Mouse (Mus musculus) adrenal gland, postnatal 4 days (tissue): ENCODE data around the gene Cfl1. TPM values are rescaled to one million over a fixed set of nuclear protein-coding genes. Genes with fewer than 3 reads are reported as not detected.
"Not testable (repeated sequence)": the region's sequence is repeated elsewhere in the genome, so short reads cannot be mapped to it uniquely, and the experiment has no call there.

Experiments used
- DNase-seq, 2 experiments: peaks; one replicate each; pipeline ENCODE4 v3.0.0; 2021 to 2022; ENCODE audit warnings: low spot score in 2 of 2, mixed read lengths in 2 of 2
- total RNA-seq, 2 experiments: library from RNA; stranded (reverse); gene quantifications; 2 replicates each; pipeline ENCODE4 v1.2.3; 2021

The Cfl1 gene
- total RNA-seq, 2 experiments from 2014 or later, result 789 to 859 TPM

DNA sequence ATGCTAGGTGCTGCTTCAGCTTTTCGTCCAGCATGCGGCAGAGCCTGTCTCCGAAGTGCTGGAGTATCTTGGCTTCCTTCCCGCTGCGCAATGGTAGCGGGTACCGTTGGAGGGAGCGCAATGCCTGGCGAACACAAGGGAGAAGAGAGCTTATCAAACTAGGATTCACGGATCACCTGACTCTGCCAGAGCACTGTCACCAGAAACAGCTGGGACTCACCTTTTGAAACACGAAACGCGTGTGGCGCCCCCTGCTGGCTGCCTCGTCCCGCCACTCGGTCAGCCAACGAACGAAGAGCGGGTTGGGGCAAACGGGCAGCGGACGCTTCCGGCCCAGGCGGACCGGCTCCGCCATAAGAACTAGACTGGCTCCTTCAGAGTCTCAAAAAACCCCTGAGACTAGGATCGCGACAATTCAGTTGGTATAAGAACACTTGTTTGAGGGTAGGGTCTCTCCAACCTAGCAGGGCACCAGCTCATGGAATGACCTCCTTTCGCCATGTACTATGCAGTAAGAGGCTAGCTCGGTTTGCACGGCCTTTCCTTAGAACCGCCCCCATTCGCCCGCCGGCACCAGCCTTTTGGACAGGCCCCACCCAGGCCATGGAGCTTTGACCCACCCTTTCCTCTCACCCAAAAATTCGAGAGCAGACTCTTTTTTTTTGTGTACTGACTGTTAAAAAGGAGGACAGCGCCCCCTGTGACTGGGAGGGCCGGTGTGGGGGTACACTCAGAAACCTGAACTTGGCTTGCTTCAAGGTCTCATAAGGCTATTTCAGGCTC, 2.3 kb upstream of the Cfl1 start, which contains the start of gene Mus81:
Mus81 (minus strand) TSS at position 635 of the 783 bp plus-strand sequence.
- DNase-seq, result peak; percentile 92 to 96

DNA sequence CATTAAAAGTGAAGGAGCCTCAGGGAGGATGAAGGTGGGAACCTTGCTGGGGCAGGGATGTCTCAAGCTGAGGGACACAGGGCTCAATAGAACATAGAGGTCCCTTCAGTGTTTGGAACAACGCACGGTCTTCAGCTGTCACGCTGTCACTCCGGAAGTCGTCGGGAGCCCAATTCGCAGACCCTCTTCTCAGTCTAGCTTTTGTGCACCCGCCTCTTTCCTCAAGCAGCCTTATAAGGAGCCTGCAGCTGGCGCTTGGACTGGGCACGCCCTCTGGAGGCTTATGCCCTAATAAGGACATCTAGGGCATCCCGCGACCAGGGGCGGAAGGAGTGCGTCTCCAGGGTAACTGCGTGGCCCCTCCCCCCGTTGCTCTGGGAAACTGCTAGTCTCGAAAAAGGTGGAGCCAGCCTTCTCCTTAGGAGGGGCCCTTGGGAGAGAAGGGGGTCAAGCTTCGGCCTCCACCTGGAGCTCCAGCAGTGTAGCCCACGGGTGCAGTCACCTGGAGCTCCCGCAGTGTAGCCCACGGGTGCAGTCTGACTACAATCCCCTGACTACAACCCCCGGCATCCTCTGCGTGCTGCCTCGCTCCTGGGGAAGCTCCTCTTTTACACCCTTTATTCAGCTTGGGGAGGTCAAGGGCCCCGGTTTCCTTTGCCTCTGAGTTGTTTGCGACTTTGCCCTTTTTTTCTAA, 1.2 kb upstream of the Cfl1 start:
- peak; percentile 89 to 94 for DNase-seq

DNA sequence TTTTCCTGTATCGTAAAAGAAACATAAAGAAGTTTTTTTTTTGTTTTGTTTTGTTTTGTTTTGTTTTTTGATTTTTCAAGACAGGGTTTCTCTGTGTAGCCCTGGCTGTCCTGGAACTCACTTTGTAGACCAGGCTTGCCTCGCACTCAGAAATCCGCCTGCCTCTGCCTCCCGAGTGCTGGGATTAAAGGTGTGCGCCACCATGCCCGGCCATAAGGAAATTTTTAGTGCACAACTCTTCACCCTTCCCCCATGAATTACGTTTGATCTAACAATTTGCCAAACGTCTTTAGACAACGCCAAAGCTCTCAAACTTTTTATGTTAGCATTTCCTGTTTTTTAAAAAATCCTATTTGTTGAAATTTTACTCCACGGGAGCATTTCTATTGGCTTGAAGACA, 534 bp upstream of the Cfl1 start:
- DNase-seq, result not testable (repeated sequence)

DNA sequence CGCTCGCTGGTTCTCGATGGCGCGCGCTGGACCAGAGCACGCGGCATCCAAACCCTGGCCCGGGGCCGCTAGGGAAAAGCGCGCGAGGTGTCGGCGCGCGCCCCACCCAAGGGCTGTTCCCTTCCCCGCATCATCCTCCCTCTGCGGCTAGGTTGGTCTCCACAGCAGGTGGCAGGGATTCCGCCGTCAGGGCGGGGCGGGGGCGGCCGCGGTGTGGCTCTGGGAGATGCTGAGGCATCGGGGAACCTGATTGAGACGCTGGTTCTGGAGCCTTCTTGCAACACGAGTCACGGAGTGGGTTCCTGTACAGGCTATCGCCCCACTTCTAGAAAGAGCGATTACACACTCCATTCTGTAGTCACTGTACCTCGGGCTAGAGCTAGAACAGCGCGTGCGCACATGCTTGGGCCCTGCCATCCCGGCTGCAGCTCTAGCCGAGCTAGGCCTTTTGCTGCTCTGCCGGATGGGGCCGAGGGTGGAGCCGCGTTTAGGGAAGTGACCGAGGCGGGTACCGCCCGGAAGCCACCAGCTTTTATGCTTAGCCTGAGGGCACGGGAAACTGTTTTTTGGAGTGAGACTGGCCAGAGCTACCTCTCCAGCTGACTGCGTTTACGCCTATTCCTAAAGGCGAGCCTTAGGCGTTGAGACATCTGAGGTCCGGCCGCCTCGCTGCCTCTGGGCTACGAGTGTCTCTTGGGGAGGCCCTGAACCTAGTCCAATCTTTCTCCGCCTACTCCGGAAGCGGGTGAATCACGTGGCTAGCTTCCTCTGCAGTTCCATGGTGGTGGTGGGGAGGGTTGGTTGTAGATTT, 848 bp downstream of the Cfl1 start:
- peak; percentile 59 to 79 for DNase-seq

DNA sequence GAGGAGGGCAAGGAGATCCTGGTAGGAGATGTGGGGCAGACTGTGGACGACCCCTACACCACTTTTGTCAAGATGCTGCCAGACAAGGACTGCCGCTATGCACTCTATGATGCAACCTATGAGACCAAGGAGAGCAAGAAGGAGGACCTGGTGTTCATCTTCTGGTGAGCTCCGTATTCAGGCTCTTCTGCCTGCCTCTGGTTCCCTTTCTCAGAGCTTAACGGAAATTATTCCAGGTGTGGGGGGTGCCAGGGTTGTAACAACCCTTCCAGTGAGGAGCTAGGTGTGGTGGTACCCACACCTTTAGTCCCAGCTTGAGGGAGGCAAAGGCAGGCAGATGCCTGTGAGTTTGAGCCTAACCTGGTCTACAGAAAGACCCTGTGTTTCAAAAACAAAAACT, 2.4 kb downstream of the Cfl1 start:
- DNase-seq, result no peak

DNA sequence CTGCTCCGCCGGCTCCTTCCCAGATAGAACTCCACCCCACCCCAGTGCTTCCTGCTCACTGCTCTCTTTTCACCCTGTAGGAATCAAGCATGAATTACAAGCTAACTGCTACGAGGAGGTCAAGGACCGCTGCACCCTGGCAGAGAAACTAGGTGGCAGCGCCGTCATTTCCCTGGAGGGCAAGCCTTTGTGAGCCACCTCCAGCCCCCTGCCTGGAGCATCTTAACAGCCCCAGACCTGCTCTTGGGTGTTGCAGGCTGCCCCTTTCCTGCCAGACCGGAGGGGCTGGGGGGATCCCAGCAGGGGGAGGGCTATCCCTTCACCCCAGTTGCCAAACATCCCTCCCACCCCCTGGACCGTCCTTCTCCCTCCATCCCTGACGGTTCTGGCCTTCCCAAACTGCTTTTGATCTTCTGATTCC, 3.1 kb downstream of the Cfl1 start:
- DNase-seq, result not testable (repeated sequence)

DNA sequence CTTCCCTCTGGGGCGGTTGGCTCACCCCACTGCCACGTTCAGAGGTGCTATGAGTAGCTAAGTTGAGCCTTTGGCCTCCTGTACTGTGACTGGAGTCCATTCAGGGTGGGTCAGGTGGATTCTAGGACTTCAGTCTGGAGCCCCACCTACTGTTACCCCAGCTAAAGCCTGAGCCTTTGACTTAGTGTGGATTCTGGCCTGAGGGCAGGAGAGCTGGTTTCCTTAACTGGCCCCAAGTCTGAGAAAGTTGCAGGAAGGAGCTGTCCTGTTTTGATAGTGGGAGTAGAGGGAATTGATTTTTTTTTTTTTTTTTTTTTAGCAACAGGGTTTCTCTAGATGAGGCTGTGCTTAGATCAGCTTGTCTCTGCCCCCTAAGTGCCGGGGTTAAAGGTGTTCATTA, 4.1 kb downstream of the Cfl1 start:
- DNase-seq, result no peak

DNA sequence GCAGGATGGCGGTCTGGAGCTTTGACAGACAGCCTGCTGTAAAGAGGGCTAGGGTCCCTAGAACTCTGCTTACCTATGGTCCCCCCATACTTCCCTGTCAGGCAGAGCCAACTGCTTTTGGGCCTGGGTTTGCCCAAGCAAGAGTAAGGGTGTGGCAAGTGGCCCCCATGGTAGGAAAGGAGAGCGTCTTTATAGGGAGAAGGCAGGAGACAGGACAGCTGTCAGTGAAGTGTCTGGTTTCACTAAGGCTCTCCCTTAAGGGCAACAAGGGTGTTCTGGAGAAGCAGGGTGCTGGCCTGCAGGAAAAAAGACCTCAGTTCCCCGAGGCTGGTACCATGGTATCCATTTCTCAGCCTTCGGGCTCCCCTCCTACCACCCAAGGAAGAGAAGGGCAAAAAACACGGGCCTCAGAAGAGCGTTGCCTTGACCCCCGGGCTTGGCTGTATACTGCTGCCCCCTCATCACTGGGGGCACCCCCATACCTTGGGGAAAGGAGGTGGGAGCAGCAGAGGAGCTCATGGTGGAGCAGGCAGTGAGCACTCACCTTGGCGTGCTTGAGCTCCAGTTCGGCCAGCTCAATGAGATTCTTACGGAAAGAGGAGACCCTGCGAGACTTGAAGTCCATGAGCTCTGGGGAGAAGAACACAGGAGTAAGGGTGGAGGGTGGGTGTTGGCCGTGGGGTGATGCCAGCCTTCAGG, 5.2 kb downstream of the Cfl1 start:
- DNase-seq, result no peak

DNA sequence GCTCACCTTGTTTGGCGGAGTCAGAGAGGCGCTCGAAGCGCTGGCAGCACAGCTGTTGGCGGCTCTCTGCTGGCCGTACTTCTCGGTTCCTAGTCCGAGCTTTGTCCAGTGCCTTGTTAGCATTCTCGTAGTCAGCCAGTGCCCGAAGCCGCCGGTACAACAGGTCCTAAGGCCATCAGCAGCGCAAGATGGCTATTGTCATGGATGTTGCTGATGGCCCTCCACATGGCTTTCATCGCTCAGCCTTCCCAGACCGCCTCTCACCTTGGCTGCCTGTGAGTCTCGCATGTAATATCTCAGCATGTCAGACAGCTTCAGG, 5.8 kb downstream of the Cfl1 start:
- DNase-seq, result no peak

DNA sequence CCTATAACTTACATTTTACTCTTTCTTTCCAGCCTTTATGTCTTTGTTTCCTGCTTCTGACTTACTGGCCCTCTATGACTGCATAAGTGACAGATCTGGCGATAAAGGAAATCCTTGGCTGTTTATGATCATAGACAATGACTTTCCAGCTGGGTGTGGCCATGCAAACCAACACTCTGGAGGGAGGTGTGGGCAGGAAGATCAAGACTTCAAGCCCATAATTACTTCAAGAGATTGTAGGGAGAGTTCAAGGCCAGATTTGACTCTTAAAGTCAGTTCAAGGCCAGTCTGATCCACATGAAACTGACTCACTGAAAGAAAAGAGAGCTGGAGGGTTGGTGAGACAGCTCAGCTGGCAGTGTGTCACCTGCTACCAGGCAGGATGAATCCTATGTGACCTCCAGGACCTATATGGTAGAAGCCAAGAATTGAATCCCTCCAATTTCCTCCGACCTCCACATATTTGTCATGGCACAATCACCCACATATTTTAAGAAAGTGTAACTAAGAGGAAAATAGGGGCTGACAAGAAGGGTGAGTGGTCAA, 10.1 kb downstream of the Cfl1 start:
- DNase-seq, result no peak

DNA sequence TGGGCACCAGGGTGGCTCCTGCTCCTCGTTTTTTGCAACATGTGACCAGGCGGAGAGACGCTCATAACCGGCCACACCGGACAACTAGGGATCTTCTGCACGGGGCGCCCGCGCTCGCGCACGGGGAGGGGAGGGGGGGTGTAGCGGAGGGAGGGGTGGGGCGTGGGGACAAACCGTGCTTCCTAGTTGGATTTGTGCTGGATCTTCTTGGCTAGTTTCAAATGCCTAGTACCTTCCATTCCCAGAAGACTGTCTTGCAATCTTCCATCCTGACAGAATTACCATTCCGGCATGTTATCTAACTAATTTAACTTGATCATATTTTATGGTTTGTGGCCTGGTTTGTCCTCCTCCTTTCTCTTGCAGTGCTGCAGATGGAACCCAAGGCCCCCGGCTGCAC, 13.4 kb downstream of the Cfl1 start, which contains the start of gene 1700020D05Rik:
1700020D05Rik (minus strand) TSS at position 101 of the 400 bp plus-strand sequence.
- no peak for DNase-seq

DNA sequence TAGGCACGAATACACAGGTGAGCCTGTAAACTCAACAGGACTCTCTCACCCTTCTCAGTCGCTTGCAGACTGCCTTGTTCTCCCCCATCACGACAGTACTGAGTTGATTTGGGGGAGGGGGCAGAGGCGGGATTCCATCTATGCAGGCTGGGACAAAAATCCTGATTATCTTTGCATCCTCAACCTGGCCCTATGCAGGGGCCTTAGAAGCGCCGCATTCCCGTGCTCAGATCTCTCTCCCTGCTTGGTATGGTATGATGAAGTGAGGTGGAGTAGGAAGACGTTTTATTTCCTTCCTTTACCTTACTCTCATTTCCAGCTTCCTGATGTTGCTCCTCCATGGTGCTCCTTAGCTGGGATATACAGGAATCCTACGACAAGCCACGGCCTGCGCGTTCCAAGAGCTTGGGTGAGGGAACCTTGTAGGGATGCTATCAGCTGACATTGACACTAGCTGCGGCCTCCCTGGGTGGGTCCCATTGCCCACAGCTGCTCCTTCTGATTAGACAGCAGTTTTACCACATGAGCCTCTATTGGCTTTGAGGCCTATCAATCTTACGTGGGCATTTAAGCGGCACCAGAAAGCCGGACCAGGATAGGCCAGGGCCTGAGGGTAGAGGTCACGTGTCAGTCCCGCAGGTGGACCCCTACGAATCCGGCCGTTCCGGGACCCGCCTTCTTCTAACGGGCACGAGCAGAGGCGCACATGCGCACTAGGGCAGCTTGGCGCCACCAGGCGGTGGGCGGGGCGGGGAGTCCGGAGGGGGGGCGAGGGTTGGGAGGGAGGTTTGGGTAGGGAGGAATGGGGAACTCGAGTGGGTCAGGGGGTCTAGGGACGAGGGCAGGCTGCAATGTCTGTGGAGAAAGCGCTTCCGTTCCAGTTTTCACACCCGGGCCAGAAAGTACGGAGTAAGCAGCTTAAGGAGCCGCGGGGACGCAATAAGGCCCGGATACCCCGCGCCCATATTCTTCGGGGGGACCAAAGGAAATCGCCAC, 20.1 kb downstream of the Cfl1 start, which contains the start of gene Snx32:
Snx32 (minus strand) TSS at position 508 of the 996 bp plus-strand sequence.
- peak; percentile 91 to 98 for DNase-seq

DNA sequence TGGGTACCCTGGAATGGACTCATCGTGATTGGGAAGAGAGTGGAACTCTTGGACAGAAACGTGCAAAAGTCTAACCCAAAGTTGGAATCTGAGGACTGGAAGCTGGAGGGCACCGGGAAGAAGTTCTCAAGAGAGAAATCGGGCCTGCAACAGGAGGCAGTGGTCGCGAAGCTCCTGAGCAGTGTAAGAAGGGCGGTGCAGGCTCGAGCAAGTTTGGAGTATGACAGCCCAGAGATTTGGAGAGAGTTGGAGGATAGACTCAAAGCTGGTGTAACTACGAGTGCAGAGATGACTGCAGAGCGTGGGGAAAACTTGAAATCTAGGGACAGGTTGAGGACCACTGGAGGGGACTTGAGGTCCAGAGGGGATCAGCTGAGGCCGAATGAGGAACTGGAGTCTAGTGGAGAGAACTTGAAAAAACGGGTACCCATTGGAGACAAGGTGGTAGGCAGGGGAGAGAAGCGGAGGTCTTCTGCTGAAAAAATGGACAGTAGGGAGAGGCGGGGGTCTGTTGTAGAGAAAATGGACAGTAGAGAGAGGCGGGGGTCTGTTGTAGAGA, 20.9 kb downstream of the Cfl1 start:
- DNase-seq, result no peak

DNA sequence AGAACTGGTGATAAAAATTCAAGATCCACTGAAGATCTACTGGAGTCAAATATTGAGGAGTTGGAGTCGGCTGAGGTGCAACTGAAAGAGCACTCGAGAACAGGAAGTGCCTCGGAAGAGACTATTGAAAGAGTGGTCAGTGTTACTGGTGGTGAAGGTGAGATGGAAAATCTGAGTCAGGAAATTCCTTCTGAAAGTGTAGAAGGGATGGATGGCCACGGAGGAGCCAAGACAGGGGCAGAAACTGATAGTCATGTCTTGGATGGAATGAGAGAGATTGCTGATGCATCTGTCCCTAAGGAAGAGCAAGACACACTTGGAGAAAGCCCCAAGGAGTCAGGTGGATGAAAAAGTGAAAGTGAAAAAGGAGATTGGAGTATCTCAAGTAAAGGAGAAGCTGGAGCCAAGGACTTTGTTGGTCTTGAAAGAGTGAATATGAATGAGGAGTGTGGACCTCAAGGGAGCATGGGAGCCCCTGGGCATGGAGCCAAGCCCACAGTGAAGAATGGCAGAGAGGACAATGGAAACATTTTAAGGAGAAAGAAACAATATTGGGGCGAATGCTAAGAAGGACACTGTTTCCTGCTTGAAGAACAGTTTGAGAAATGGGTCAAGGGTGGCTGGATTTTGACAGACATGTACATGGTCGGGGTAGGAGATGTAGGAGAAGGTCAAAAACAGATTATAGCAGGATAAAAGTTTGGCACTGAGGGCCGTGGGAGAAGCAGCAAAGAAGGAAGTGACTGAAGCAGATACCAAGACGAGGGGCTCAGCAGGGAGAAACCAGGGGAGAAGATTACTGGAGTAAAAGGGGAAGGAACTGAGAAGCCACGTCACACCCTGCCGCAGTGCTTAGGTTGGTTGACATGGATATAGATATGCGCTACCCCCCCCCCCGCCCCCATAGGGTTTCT, 22.1 kb downstream of the Cfl1 start:
- no peak for DNase-seq

DNA sequence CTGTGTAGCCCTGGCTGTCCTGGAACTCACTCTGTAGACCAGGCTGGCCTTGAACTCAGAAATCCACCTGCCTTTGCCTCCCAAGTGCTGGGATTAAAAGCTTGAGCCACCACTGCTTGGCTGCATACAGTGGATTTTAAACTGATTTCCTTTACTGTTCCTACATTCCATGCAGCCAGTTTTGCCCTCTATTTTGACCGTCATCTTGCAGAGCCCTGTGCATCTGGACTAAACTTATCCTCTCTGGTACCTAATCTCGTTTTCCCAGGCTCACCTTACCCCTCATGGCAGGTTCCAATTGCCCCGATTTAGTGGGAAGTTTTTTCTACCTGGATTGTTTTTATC, 22.7 kb downstream of the Cfl1 start:
- DNase-seq, result no peak

DNA sequence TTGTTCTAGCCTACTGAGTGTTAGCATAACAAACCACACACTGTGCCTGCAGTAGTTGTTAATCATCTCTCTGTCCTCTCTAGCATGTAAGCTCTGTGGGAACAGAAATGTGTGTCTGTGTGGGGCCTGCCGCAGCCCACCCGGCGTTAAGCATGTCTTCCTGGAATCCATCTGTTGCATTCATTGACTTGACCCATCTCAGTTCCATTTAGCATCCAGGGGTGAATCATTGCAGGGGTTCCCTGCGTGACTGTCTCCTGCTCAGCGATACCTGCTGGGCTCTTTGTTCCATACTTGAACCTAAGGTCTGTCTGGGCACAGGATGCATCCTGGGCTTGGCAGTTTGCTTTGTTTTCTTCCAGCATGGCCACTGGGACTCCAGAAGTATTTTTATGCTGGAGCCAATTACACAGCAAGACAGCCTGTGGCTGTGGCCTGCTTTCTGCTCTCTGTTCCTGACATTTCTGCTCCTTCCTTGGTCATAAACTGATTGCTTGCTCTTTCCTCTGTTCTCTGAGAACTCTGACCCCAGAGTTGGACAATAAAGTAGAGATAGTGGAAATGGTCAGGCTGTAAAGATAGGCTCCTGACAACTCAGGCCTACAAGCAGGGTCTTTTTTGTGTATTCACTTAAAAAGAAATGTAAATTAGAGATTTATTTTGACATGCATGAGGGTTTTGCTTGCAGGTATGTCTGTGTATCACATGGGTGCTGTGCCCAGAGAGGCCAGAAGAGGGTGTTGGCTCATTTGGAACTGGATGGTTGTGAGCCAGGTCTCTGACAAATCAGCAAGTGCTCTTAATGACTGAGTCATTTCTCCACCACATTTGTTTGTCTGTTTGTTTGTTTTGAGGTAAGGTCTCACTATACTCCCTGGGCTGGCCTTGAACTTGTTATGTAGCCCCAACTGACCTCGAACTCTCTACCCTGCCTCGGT, 25.9 kb downstream of the Cfl1 start:
- DNase-seq, result no peak

DNA sequence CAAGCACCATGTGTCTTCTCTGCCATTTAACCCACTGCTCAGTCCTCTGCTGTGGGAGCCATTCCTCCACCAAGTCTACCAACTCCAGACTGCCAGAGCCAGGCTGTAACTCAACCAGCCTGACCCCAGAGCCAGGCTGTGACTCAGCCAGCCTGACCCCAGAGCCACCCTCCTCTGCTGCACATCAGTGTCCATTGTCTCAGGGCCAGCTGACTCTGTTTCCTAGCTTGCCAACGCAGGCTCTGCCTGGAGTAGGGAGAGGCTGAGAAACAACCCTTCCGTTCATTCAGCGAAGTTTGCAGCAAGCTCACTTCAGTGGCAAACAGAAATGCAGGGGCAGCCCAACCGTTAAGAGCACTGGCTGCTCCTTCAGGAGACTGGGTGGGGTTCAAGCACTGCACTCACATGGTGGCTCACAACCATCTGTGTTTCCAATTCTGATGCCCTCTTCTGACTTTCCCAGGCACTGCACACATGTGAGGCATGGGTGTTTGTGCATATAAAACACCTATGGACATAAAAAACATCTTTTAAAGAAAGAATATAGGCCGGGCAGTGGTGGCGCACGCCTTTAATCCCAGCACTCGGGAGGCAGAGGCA, 26.8 kb downstream of the Cfl1 start:
- no peak for DNase-seq
